Mouse (Mus musculus) G1E (cell line): Measurements from ENCODE around the gene Rab21.

Experiments
- CTCF ChIP-seq: IDR thresholded peaks from 2 replicates; pipeline ENCODE4 v1.5.1; 2012; ENCODE audit warnings: low read depth, low read length, inconsistent platforms, mixed read lengths
- POLR2AphosphoS5 ChIP-seq: IDR thresholded peaks from 2 replicates; pipeline ENCODE4 v1.6.1; 2012; ENCODE audit warnings: low read depth, low read length, inconsistent platforms; ENCODE audit not compliant: insufficient replicate concordance

GRCm38 (mm10) chr10:115298683-115299082 is 16.7 kb downstream of the Rab21 start:
- no peak for TF ChIP-seq POLR2AphosphoS5
- TF ChIP-seq CTCF: no peak
